Mouse (Mus musculus) heart, postnatal 36 days (tissue): ENCODE results near the gene Med21. TPM values are rescaled to one million over a fixed set of nuclear protein-coding genes. Genes with fewer than 3 reads are reported as not detected.

ENCODE experiments used
- DNase-seq, 2 experiments: peaks; one replicate each; pipeline ENCODE4 v3.0.0; 2021 to 2022
- intact Hi-C: fragments of 180-260 bp; cut with DNase I; formaldehyde crosslinking; loops from one replicate; pipeline ENCODE4 v1.15.1; 2025
- total RNA-seq, 2 experiments: library from RNA; stranded (reverse); gene quantifications; 2 replicates each; pipeline ENCODE4 v1.2.3; 2021

The Med21 gene
- total RNA-seq, 2 experiments from 2014 or later: 46.6 to 48.5 TPM

GRCm38 (mm10) chr6:146674881-146675536 lies 32.7 kb downstream of the Med21 start:
- intact Hi-C loops: no loop called here

GRCm38 (mm10) chr6:146676904-146677303 lies 34.6 kb downstream of the Med21 start:
- DNase-seq: no peak
- intact Hi-C loops: no loop called here

More at GRCm38 (mm10) chr6:146674881-146675536, 32.7 kb downstream of the Med21 start:
- no peak for DNase-seq

GRCm38 (mm10) chr6:146678136-146679070 lies 36.1 kb downstream of the Med21 start:
- intact Hi-C loops: no loop called here
- no peak for DNase-seq

- intact Hi-C loops: no loop called here
- no peak for DNase-seq
Measured at GRCm38 (mm10) chr6:146683881-146684280, 41.5 kb downstream of the Med21 start.

GRCm38 (mm10) chr6:146685781-146686308 lies 43.5 kb downstream of the Med21 start:
- intact Hi-C loops: loop anchor here (1.0 kb wide), 2 partner anchors 23 to 38 kb away; partner anchors contain the start of gene Stk38l
- peak; percentile 81 to 83 for DNase-seq

- no peak for DNase-seq
- intact Hi-C loops: loop anchor here (1.0 kb wide), 2 partner anchors 23 to 38 kb away; partner anchors contain the start of gene Stk38l
Measured at GRCm38 (mm10) chr6:146686463-146687196, 44.3 kb downstream of the Med21 start.

GRCm38 (mm10) chr6:146688010-146688409 lies 45.7 kb downstream of the Med21 start:
- no peak for DNase-seq

GRCm38 (mm10) chr6:146688861-146689260 lies 46.5 kb downstream of the Med21 start:
- intact Hi-C loops: no loop called here
- peak in 1 of 2 experiments; percentile 1 for DNase-seq

More at GRCm38 (mm10) chr6:146688010-146688409, 45.7 kb downstream of the Med21 start:
- intact Hi-C loops: no loop called here

GRCm38 (mm10) chr6:146697767-146698166 lies 55.4 kb downstream of the Med21 start:
- intact Hi-C loops: no loop called here

GRCm38 (mm10) chr6:146698376-146698775 lies 56.0 kb downstream of the Med21 start:
- intact Hi-C loops: no loop called here
- no peak for DNase-seq

More at GRCm38 (mm10) chr6:146697767-146698166, 55.4 kb downstream of the Med21 start:
- DNase-seq: no peak

Other genes with a start within 250 kb of the Med21 start
- gene Itpr2, start 140.3 kb upstream of the Med21 start, total RNA-seq: 10 to 100 TPM; 23.3 to 31.0 TPM
- 10 to 100 TPM; 65.1 to 73.0 TPM for gene Fgfr1op2, start 65.3 kb upstream of the Med21 start, total RNA-seq
- 10 to 100 TPM; 18.7 to 19.1 TPM for gene Ints13, start 64.7 kb upstream of the Med21 start, total RNA-seq
- gene Tm7sf3, start 277 bp downstream of the Med21 start, total RNA-seq: 10 to 100 TPM; 15.8 to 18.0 TPM
- 10 to 100 TPM; 12.8 to 13.7 TPM for gene Stk38l, start 82.4 kb downstream of the Med21 start, total RNA-seq
- gene Arntl2, start 153.5 kb downstream of the Med21 start, total RNA-seq: 1 to 10 TPM in 1 of 2 experiments, under 1 TPM in 1; 0.78 to 1.0 TPM
- 1 to 10 TPM; 2.5 to 3.4 TPM for gene Smco2, start 207.6 kb downstream of the Med21 start, total RNA-seq
- gene Ppfibp1, start 245.9 kb downstream of the Med21 start, total RNA-seq: 100 to 1,000 TPM; 111 to 115 TPM